Mouse (Mus musculus) heart, postnatal 0 days (tissue): ENCODE results near the gene Sar1b.

ENCODE experiments used
- CTCF ChIP-seq: IDR thresholded peaks from 2 replicates; pipeline ENCODE4 v1.5.1; 2016; ENCODE audit warnings: antibody characterized with exemption, control low read depth, low read depth
- EP300 ChIP-seq: IDR thresholded peaks from 2 replicates; pipeline ENCODE4 v1.6.1; 2016; ENCODE audit warnings: antibody characterized with exemption, low read depth

GRCm38 (mm10) chr11:51777478-51777877, 14.0 kb downstream of the Sar1b start:
- TF ChIP-seq CTCF (no peak), EP300 (no peak)
